Mouse (Mus musculus) hindbrain, postnatal 0 days (tissue): ENCODE results near the gene Madd. TPM values are rescaled to one million over a fixed set of nuclear protein-coding genes. Genes with fewer than 3 reads are reported as not detected.

Source experiments
- ATAC-seq: fragments of 200-750 bp; cut with Nextera tagmentation; 2 replicates; pipeline ENCODE4 v1.8.0; 2017; ENCODE audit warnings: mild to moderate bottlenecking, moderate TSS enrichment, moderate library complexity
- DNase-seq: peaks from one replicate; pipeline ENCODE4 v3.0.0-alpha.2; 2015; ENCODE audit warnings: low spot score
- H3K27ac ChIP-seq: fragments of 300-500 bp; sonication (generic); 2 replicates; pipeline ENCODE4 v1.5.1; 2014; ENCODE audit warnings: mild to moderate bottlenecking
- H3K27me3 ChIP-seq: fragments of 300-500 bp; sonication (generic); 2 replicates; pipeline ENCODE4 v1.6.1; 2014; ENCODE audit warnings: low read length, mixed read lengths; ENCODE audit not compliant: insufficient read depth
- H3K36me3 ChIP-seq: fragments of 300-500 bp; sonication (generic); 2 replicates; pipeline ENCODE4 v1.6.1; 2014; ENCODE audit warnings: low read length, mixed read lengths; ENCODE audit not compliant: insufficient read depth
- H3K4me1 ChIP-seq: fragments of 300-500 bp; sonication (generic); 2 replicates; pipeline ENCODE4 v1.6.1; 2014; ENCODE audit warnings: antibody characterized with exemption, low read length, mixed read lengths; ENCODE audit not compliant: insufficient read depth
- H3K4me2 ChIP-seq: fragments of 300-500 bp; sonication (generic); 2 replicates; pipeline ENCODE4 v1.6.1; 2014; ENCODE audit warnings: low read depth, mild to moderate bottlenecking, low read length, moderate library complexity, mixed read lengths
- H3K4me3 ChIP-seq: fragments of 300-500 bp; sonication (generic); 2 replicates; pipeline ENCODE4 v1.5.1; 2014; ENCODE audit warnings: low read length
- H3K9ac ChIP-seq: fragments of 300-500 bp; sonication (generic); replicated peaks from 2 replicates; pipeline ENCODE4 v1.6.1; 2014; ENCODE audit warnings: mild to moderate bottlenecking, low read length, moderate library complexity, mixed read lengths
- H3K9me3 ChIP-seq: fragments of 300-500 bp; sonication (generic); 2 replicates; pipeline ENCODE4 v1.6.1; 2016; ENCODE audit warnings: low read length, mixed read lengths
- CTCF ChIP-seq: IDR thresholded peaks from 2 replicates; pipeline ENCODE4 v1.5.1; 2016; ENCODE audit warnings: antibody characterized with exemption, control low read depth, low read depth
- WGBS: fragments of 180-500 bp; shearing (Covaris S2); extraction: QIAGEN DNeasy Blood & Tissue Kit; methylation state at CpG from one replicate; pipeline ENCODE4 v1.1.7; 2014; 5-methylcytosine and 5-hydroxymethylcytosine counted together
- polyA plus RNA-seq: library from polyadenylated mRNA; unstranded; fragments of >200 nt; fragmentation: Nextera tagmentation; extraction: Ambion mirVana; gene quantifications from 2 replicates; pipeline ENCODE4 v1.2.1, GENCODE M21; 2015
- total RNA-seq: library from RNA; depleted of rRNA; stranded (reverse); fragments of >200 nt; gene quantifications from 2 replicates; pipeline ENCODE4 v1.2.3, GENCODE M21; 2014

Gene Madd
- total and polyA plus RNA-seq, 2 experiments from 2014 or later: 31.3 to 64.2 TPM

DNA sequence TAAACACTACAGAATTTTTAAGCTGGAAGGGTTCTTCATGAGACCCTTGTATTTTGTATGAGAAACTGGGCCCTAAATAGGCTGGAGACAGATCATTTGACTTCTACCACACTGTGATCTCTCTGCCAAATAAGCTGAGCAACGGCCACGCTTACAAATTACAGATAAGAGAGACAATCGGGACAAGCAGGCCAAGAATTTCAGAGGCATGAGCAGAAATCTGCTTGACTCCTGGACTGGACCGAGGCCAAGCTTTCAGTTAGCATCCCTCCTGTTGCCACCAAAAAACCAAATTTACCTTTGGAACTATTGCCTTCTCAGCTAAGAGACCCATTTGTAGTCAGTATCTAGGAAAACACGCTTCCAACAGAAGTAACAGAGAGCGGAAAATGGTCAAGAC, 23.0 kb downstream of the Madd start:
- Histone ChIP-seq H3K27ac (no peak overlapping the region), H3K9ac (no peak overlapping the region), H3K9me3 (no peaks in the 10 kb centered on the region), H3K4me2 (no peak overlapping the region), H3K4me1 (no peaks in the 10 kb centered on the region), H3K27me3 (no peaks in the 10 kb centered on the region), H3K36me3 (peaks cover 77% of the 10 kb centered on the region), H3K4me3 (no peak overlapping the region)
- WGBS: 84% methylated on average over 6 of the region's 6 CpGs
- TF ChIP-seq CTCF: no peak
- ATAC-seq: no peak
- DNase-seq: no peak

DNA sequence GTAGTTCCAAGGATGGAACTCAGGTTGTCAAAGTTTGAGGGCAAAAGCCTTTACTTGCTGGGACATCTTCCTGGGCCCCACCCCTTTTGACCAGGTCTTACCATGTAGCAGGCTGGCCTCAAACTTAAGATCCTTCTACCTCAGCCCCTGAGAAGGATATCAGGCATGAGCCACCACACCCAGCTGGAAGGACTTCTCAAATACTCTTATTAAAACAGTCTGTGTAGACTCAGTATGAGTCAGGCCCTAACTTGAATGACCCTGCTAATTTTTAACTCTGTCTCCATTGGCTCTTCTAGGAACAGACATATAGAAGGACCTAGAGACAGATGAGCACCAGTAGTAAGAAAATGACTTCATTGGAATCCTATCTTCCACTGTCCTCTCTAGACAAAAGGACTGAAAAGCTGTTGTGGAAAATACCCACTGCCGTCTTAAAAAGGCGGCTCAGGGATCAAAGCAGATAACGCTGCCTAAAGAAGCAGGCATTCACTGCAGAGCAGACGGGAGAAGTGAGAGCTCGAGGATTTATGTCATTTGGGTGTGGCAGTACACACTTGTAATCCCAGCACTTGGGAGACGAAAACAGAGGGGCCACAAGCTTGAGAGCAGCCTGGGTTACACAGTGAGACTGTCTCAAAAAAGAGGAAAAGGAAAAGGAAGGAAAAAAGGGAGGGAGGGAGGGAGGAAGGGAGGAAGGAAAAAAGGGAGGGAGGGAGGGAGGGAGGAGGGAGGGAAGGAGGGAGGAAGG, 26.5 kb downstream of the Madd start:
- WGBS: 52% methylated on average over 6 of the region's 6 CpGs
- no peak for TF ChIP-seq CTCF
- ATAC-seq (no peak), DNase-seq (no peak)
- H3K9ac ChIP-seq: no peak overlapping the region
- H3K36me3 ChIP-seq: peaks cover 77% of the 10 kb centered on the region
- H3K9me3 ChIP-seq: no peaks in the 10 kb centered on the region
- no peak overlapping the region for H3K4me2 ChIP-seq
- no peaks in the 10 kb centered on the region for H3K4me1 ChIP-seq
- H3K27me3 ChIP-seq: no peaks in the 10 kb centered on the region
- no peak overlapping the region for H3K27ac ChIP-seq
- H3K4me3 ChIP-seq: no peak overlapping the region

DNA sequence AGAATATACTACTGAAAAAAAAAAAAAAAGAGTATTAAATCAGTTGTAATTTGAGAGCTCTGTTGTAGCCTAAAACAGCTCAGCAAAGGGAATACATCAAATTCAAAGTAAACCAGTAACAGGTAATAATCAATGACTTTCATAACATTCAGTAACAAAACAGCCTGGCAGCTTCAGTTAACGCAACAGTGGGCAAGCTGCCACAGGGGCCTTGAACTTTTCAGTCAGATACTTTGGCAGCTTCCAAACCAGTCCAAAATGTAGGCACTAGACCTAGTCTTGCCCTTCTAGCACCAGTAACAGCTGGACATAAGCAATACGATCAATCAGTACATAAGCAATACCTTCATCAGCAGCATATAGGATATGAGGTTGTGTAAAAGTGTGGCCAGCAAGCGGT, 29.5 kb downstream of the Madd start:
- Histone ChIP-seq H3K27ac (no peak overlapping the region), H3K9ac (no peak overlapping the region), H3K4me1 (no peaks in the 10 kb centered on the region), H3K27me3 (no peaks in the 10 kb centered on the region), H3K4me2 (no peak overlapping the region), H3K36me3 (peaks cover 77% of the 10 kb centered on the region), H3K4me3 (no peak overlapping the region), H3K9me3 (no peaks in the 10 kb centered on the region)
- DNase-seq (no peak), ATAC-seq (no peak)
- TF ChIP-seq CTCF: no peak
- WGBS: 91% methylated on average over 3 of the region's 3 CpGs

DNA sequence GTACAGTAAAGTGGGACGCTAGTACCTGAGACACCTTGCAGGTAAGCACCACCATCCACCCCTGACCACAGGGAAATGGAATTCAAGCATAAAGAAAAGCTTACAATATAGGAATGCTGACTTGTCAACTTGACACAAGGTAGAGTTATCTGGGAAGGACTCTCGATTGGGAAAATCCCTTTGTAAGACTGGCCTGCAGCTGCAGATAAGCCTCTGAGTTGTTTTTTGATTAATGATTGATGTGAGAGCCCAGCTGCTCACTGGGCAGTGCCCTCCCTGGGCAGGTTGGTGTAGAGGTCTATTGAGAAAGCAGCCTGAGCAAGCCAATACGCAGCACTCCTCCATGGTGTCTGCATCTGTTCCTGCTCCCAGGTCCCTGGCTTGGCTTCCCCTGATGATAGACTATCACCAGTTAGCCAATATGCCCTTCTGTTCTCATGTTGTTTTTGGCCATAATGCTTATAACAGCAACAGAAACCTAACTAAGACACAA, 30.7 kb downstream of the Madd start:
- Histone ChIP-seq H3K36me3 (peaks cover 73% of the 10 kb centered on the region), H3K27me3 (no peaks in the 10 kb centered on the region), H3K4me3 (no peak overlapping the region), H3K27ac (no peak overlapping the region), H3K4me2 (no peak overlapping the region), H3K9ac (no peak overlapping the region), H3K9me3 (no peaks in the 10 kb centered on the region), H3K4me1 (no peaks in the 10 kb centered on the region)
- TF ChIP-seq CTCF: no peak
- DNase-seq (no peak), ATAC-seq (no peak)
- WGBS: 85% methylated on average over 3 of the region's 3 CpGs

DNA sequence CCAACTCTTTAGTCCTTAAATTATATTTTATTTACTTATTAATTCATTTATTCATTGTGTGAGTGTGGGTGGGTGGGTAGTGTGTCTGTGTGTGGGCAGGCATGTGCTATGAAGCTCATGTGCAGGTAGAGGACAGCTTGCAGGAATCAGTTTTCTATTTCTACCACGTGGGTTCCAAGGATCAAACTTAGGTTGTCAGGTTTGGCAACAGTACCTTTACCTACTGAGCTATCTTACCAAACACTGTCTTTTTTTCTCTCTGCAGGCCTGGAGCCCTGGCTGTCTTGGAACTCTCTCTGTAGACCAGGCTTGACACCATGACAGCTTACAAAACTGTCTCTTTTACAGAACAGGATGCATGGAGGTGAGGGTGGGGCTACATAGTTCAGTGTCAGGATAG, 32.3 kb downstream of the Madd start:
- WGBS: 89% methylated on average over 1 of the region's 1 CpGs
- H3K9me3 ChIP-seq: no peaks in the 10 kb centered on the region
- H3K9ac ChIP-seq: no peak overlapping the region
- TF ChIP-seq CTCF: no peak
- DNase-seq: no peak
- H3K27ac ChIP-seq: no peak overlapping the region
- no peak for ATAC-seq
- H3K4me2 ChIP-seq: no peak overlapping the region
- peaks cover 70% of the 10 kb centered on the region for H3K36me3 ChIP-seq
- H3K27me3 ChIP-seq: no peaks in the 10 kb centered on the region
- no peak overlapping the region for H3K4me3 ChIP-seq
- no peaks in the 10 kb centered on the region for H3K4me1 ChIP-seq

DNA sequence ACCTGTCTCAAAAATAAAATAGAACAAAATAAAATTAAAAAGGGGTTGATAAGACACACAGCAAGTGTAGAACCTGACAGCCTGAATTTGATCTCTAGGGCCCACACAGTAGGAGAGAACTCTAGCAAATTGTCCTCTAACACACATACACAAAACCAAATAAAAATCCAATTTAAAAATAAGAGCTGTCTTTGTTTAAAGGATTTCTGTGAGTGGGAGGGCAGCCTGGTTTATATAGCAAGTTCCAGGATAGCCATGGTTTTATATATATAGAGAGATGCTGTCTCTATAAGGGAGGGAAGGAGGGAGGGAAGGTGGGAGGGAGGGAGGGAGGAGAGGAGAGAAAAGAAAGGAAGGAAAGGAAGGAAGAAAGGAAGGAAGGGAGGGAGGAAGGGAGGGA, 35.5 kb downstream of the Madd start:
- peaks cover 60% of the 10 kb centered on the region for H3K36me3 ChIP-seq

DNA sequence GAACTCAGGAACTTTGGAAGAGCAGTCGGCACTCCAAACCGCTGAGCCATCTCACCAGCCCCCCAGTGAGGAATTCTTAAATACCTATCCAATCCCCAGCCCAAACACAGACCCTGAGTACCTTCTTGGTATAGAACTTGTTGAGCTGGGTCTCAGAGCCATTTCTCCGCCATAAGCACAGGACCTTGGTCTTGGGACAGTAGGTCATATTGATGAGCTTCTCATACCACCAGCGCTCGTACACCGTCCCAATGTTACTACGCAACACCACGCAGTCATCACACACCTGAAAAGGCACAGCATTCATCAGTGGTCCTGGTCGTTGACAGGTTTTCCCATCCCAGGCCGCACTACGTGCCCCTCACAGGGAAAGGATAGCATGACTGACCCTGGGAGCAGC, 40.2 kb downstream of the Madd start:
- H3K9ac ChIP-seq: no peak overlapping the region
- no peaks in the 10 kb centered on the region for H3K4me1 ChIP-seq
- DNase-seq (no peak), ATAC-seq (no peak)
- no peak for TF ChIP-seq CTCF
- H3K4me2 ChIP-seq: no peak overlapping the region
- no peaks in the 10 kb centered on the region for H3K9me3 ChIP-seq
- WGBS: 97% methylated on average over 11 of the region's 11 CpGs
- no peak overlapping the region for H3K4me3 ChIP-seq
- H3K27me3 ChIP-seq: no peaks in the 10 kb centered on the region
- no peak overlapping the region for H3K27ac ChIP-seq
- H3K36me3 ChIP-seq: peaks cover 57% of the 10 kb centered on the region

More for the DNA sequence above, 35.5 kb downstream of the Madd start:
- no peak overlapping the region for H3K4me3 ChIP-seq
- H3K4me2 ChIP-seq: no peak overlapping the region
- no peaks in the 10 kb centered on the region for H3K9me3 ChIP-seq
- H3K27ac ChIP-seq: no peak overlapping the region
- H3K27me3 ChIP-seq: no peaks in the 10 kb centered on the region
- H3K4me1 ChIP-seq: no peaks in the 10 kb centered on the region
- H3K9ac ChIP-seq: no peak overlapping the region
- DNase-seq (no peak), ATAC-seq (no peak)
- no peak for TF ChIP-seq CTCF
